Mouse (Mus musculus) brown adipose tissue, adult 24 weeks (tissue): Measurements from ENCODE around the gene Pxdc1. TPM values are rescaled to one million over a fixed set of nuclear protein-coding genes. Genes with fewer than 3 reads are reported as not detected.

ENCODE experiments used
- polyA plus RNA-seq: library from polyadenylated mRNA; stranded (reverse); fragments of >200 nt; gene quantifications from 2 replicates; pipeline ENCODE4 v1.2.4, GENCODE M21; 2012; ENCODE audit not compliant: missing spikeins, insufficient read depth, insufficient read length

Pxdc1 gene
- polyA plus RNA-seq, 1 experiment: 10.1 TPM

Other genes with a start within 250 kb of the Pxdc1 start
- not detected in 2 replicates for gene Fam50b, start 81.4 kb upstream of the Pxdc1 start, polyA plus RNA-seq
- gene Prpf4b, start 221.8 kb upstream of the Pxdc1 start, polyA plus RNA-seq: 43.7 and 44.8 TPM in 2 replicates